Mouse (Mus musculus) cortical plate, adult 2 months (tissue): ENCODE results near the gene Nepn.

Experiments used
- CTCF ChIP-seq: fragments of 200-500 bp; IDR thresholded peaks from 2 replicates; pipeline ENCODE4 v1.5.1; 2011; ENCODE audit warnings: mild to moderate bottlenecking, control low read depth, low read length; ENCODE audit not compliant: insufficient read depth; ENCODE audit errors: extremely low read depth
- POLR2A ChIP-seq: fragments of 200-500 bp; IDR thresholded peaks from 2 replicates; pipeline ENCODE4 v1.6.1; 2011; ENCODE audit warnings: mild to moderate bottlenecking, low read length, control low read depth; ENCODE audit not compliant: insufficient read depth; ENCODE audit errors: extremely low read depth

GRCm38 (mm10) chr10:52419402-52419801 is 30.6 kb downstream of the Nepn start:
- TF ChIP-seq POLR2A: no peak
- no peak for TF ChIP-seq CTCF
